Mouse (Mus musculus): ENCODE measurements around the gene Gm3696.
"Not testable (repeated sequence)": the region's sequence is repeated elsewhere in the genome, so short reads cannot be mapped to it uniquely, and the experiment has no call there.

Gm3696 gene

DNA sequence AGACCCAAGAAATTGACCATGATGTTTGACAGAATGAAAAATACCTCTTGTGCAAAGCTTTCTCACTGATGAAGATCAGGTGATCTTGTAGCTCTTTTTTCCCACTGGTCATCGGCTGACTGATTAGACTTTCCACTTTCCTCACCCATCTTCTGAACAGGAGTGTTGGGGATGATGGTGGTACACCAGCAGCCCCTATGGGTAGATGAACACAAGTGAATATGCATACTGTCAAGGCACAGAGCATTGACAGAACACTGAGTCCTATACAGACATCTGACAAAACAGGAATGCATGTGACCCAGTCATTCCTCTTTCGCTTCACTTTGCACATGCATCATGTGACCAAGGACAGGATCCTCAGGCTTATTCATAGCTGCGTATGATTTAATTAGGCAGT lies at the start of gene Gm3696:
TSS of gene Gm3696 (minus strand) at position 101 of the 400 bp plus-strand sequence.
- not testable (repeated sequence) for DNase-seq (ENCODE audit: low read depth, low spot score)

DNA sequence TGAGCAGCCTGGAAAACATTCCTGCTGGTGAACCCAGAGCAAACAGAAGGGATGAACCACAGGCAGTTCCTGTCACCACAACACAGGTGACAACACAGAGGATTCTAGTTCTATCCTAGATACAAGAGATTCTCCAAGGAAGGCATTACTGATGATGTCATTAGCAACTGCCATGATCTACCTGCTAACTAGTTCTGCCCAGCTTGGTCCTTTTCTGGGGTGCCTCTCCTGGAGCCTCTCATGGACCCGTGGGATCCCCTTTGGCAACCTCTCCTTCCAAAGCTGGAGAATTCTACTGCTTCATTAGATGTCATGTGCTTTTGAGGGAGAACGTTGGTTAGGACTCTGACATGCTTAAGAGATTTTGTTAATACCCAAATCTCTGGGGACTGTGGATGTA lies 24.9 kb upstream of the Gm3696 start, which contains the start of gene Gm6676:
TSS of gene Gm6676 (minus strand) at position 101 of the 400 bp plus-strand sequence.
- DNase-seq (ENCODE audit: low read depth, low spot score): not testable (repeated sequence)

DNA sequence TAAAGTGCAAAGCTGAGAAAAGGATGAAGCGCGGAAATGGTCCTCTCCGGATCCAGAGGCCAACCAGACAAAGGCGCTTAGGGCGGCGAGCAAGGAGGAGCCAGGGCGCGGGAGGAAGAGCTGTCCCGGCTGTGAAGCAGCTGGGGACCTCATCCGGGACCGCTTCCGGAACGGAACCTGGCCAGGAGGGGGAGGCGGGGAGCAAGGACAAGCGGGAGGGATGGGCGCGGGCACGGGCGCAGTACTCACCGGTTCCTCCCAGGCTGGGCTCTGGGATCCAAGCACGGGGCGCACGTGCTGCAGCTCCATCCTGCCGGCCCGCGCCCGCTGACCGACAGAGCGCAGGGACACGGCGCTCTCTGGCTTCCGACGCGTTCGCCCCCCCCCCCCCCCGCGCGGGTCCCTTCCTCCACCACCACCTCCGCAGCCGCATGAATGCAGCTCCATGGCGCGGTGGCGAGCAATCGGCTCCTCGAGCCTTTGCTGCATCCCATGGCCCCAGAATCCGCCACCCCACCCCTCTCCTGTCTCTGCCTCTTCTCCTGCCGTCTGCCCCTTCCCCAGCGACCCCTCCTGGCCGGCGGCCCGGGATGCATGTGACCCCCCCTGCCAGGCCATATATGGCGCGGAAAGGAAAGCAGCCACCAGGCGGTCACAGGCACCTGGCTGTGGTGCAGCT lies 4.8 kb upstream of the Gm3696 start:
- DNase-seq (ENCODE audit: low read depth, low spot score): peak; percentile 16

DNA sequence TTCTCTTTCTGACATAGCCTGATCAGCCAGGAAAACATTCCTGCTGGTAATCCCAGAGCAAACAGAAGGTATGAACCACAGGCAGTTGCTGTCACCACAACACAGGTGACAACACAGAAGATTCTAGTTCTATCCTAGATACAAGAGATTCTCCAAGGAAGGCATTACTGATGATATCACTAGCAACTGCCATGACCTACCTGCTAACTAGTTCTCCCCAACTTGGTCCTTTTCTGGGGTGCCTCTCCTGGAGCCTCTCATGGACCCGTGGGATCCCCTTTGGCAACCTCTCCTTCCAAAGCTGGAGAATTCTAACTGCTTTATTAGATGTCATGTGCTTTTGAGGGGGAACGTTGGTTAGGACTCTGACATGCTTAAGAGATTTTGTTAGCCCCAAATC lies 55.6 kb downstream of the Gm3696 start, which contains the start of gene Gm3685:
TSS of gene Gm3685 (minus strand) at position 101 of the 400 bp plus-strand sequence.
- DNase-seq (ENCODE audit: low read depth, low spot score): not testable (repeated sequence)

Data from R1 (cell line).